Mouse (Mus musculus): Measurements from ENCODE around the gene Snrpe. TPM values are rescaled to one million over a fixed set of nuclear protein-coding genes. Genes with fewer than 3 reads are reported as not detected.

The Snrpe gene
- 337 and 355 TPM in 2 replicates for polyA plus RNA-seq (2021; fragmentation: Nextera tagmentation)
- long read RNA-seq, experiment 1, transcript Snrpe-204 (5 exons, 503 nt), result major isoform, 90 of 96 reads
- long read RNA-seq, experiment 1, partial matches to known transcripts, result 0 of 96 reads
- long read RNA-seq, experiment 1, other reads (novel, unspliced or antisense), result 5 of 96 reads
- long read RNA-seq, experiment 2, transcript Snrpe-204 (5 exons, 503 nt), result major isoform, 6 of 8 reads
- long read RNA-seq, experiment 2, partial matches to known transcripts, result 0 of 8 reads
- long read RNA-seq, experiment 2, other reads (novel, unspliced or antisense), result 0 of 8 reads

GRCm38 (mm10) chr1:133609771-133610502, at the start of gene Snrpe:
Gene Snrpe (minus strand): TSS chr1:133610291.

Other genes starting within 250 kb of the Snrpe start
- 1.4 and 1.5 TPM in 2 replicates for gene Etnk2, start 246.7 kb downstream of the Snrpe start, polyA plus RNA-seq (2021; fragmentation: Nextera tagmentation)
- 1.5 and 1.8 TPM in 2 replicates for gene Sox13, start 185.9 kb downstream of the Snrpe start, polyA plus RNA-seq (2021; fragmentation: Nextera tagmentation)
- gene Zbed6, start 50.6 kb upstream of the Snrpe start, polyA plus RNA-seq (2021; fragmentation: Nextera tagmentation), result 0.28 and 0.39 TPM in 2 replicates
- gene Gm38394, start 51.0 kb upstream of the Snrpe start, polyA plus RNA-seq (2021; fragmentation: Nextera tagmentation), result 0.20 and 0.23 TPM in 2 replicates
- gene Lax1, start 79.8 kb upstream of the Snrpe start, polyA plus RNA-seq (2021; fragmentation: Nextera tagmentation), result not detected in 2 replicates
- gene Atp2b4, start 190.8 kb upstream of the Snrpe start, polyA plus RNA-seq (2021; fragmentation: Nextera tagmentation), result 10.7 TPM in 2 replicates